Mouse (Mus musculus) layer of hippocampus, adult 9-10 months (tissue): ENCODE data around the gene Mapk8ip1.
"Not testable (repeated sequence)": the region's sequence is repeated elsewhere in the genome, so short reads cannot be mapped to it uniquely, and the experiment has no call there.

Source experiments
- DNase-seq: peaks from one replicate; pipeline ENCODE4 v3.0.0; 2022; ENCODE audit warnings: low spot score

Mapk8ip1 gene

DNA sequence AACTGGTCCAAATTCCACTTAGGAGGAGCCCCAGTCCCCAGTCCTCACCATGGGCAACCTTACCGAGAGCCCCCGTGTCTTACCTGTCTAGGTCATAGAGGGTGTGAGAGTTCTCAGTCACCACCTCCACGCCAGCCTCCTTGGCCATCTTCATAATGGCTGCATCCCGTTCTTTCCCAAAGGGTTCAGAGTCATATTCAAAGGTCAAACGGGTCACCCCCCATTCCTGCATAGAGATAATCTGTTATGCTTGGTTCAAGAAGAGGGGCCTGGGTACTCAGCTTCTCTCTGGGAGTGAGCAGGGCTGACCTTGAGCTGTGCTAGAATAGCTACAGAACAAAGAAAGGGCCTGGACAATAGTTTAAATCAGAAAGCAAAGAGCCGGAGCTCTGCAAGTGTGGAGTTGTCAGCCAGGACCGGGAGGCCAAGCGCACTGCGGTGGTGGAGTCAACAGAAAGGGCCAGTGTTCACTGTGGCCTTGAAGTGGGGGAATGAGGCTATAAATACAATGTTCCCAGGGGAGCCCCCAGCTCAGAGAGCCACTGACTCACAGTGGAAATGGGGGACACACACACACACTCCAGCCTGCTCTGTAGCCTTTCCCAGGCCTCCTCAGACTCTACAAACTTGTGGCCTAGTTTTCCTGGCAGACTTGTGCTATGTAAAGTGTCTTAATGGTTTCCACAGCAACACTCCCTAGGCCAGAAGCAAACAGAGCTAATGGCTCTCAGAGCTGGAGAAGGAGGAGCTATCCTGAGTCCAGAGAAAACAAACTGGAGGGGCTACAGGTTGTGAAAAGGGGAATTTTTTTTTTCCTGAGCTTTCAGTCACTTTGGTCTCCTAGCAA, 23.6 kb upstream of the Mapk8ip1 start:
- no peak for DNase-seq

DNA sequence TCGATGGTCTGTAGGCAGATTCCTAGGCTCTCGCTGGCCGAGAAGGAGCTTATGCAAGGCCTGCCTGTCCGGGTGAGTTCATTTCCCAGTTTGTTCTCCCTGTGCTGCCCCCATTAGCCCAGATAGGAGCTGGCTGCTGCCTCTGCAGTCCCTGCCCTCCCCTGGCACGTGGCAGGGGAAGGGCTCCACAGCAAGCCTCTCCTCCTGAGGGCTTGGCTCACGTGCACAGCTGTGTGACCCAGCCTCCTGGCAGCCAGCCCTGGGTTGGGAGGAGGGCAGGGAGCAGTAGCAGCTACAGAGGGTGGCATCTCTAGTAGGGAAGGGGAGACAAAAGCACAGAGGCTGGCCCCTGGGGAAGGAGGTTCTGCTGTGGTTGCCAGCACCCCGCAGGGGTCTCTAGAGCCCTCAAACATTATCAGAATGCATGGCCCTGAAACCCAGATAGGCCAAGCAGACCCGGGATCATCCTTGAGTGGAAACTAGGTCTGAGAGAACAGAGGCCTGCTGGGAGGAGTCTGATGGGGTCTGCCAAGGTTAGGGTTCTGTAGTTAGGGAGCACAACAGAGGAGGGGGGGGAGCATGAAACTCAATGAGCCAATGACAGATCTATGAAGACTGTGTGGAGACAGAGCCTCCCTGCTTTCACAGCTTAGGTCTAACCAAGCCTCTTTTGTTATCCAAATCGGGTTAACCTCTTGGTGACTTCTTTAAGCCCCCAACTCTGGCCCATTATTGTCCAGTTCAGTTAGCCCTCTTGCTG, 22.8 kb upstream of the Mapk8ip1 start:
- no peak for DNase-seq

GRCm38 (mm10) chr2:92423156-92423555, 22.1 kb upstream of the Mapk8ip1 start:
- no peak for DNase-seq

DNA sequence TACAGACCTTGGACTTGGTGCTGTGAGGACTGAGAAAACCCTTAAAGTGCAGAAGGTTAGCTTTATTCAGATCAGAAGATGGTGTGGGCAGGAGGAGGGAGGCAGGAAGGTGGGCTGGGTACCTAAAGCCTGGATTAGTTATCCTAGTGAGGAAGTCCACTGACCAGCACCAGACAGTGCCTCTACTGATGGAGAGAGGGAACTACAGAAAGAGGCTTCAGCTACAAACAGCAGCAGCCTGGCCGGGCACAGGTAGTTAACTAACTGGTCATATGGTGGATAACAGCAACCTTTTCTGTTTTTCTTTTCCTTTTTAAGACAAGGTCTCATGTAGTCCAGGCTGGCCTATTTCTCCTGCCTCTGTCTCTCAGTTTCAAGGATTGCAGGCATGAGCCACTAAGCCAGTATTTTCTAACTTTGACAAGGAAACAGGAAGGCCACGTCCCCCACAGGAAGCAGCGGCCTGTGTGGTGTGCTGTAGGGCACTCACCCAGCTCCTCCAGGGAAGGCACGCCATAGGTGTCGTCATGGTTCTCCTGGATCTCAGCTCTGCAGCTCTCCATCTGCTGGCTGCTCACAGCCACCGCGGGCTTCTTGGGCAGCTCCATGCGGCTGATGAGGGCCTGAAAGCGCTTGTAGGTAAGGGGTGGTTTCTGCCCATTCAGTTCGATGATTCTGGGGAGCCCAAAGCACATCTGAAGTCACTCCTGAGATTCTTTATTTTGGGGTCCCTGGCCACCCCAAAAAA, 21.5 kb upstream of the Mapk8ip1 start:
- DNase-seq = no peak

DNA sequence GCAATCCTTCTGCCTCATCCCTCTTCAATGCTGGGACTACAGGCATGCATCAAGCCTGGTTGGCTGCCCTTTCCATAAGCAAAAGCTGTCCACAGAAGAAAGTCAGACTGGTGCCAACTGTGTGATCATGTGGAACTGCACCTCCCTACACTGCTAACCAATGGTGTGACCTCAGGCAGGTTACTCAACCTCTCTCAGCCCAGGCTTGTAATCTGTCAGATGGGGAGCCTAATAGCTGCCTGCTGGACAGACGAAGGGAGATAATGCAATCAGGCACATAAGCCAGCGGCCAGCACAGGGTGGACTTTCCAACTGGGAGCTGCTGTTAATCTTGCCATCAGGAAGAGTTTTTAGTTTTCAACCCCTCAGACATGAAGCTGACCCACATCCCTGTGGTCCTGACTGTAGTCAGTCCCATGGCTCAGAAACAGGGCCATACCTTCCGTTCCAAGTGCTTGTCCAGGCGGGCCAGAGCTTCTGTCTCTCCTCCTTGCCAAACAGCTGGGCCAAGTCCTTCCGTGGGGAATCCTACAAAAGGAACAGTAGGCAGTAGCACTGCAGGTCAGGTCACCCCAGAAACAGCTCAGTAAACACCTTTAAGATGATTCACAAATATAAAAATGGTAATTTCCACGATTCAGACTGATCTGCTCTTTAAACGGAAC, 20.8 kb upstream of the Mapk8ip1 start:
- no peak for DNase-seq

DNA sequence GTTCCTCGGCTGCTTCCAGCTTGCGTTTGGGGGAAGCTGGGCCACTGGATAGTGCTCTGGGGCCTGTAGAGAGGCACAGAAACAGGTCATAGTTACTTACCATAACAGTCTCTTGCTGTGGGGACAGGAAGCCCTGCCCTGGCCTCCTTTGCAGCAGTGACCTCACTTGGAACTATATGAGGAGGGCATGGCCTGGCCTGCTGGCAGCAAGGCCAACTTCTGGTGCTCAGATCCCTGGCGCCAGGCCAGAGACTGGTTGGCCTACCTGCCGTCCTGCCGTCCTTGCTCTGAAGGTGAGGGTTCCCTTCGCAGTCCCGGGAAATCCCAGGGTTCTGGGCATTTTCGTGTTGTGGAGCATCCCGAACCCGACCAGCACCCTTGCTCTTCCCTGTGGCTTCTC, 10.6 kb upstream of the Mapk8ip1 start:
- no peak for DNase-seq

GRCm38 (mm10) chr2:92408309-92409045, 7.4 kb upstream of the Mapk8ip1 start:
- DNase-seq = no peak

DNA sequence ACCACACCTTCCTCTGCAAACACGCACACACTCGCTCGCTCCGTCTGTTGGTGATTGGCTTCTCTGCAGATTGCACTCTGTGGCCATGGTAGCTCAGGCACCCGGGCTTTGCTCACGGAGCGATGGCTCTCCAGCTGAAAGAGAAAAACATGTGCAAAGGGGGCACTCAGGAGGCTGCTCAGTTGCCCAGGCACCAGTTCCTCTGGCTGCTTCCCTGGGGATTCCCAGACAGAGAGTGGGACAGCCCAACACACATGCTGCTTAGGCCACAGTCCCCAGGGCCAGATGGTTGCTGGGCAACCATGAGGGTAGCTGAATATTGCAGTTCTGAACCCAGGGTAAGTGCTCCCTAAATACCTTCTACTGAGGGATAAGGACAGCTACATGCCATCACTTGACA, 4.6 kb upstream of the Mapk8ip1 start:
- no peak for DNase-seq

- DNase-seq = no peak
Measured at GRCm38 (mm10) chr2:92404737-92405136, 3.7 kb upstream of the Mapk8ip1 start.

GRCm38 (mm10) chr2:92403776-92404319, 2.8 kb upstream of the Mapk8ip1 start:
- DNase-seq = no peak

DNA sequence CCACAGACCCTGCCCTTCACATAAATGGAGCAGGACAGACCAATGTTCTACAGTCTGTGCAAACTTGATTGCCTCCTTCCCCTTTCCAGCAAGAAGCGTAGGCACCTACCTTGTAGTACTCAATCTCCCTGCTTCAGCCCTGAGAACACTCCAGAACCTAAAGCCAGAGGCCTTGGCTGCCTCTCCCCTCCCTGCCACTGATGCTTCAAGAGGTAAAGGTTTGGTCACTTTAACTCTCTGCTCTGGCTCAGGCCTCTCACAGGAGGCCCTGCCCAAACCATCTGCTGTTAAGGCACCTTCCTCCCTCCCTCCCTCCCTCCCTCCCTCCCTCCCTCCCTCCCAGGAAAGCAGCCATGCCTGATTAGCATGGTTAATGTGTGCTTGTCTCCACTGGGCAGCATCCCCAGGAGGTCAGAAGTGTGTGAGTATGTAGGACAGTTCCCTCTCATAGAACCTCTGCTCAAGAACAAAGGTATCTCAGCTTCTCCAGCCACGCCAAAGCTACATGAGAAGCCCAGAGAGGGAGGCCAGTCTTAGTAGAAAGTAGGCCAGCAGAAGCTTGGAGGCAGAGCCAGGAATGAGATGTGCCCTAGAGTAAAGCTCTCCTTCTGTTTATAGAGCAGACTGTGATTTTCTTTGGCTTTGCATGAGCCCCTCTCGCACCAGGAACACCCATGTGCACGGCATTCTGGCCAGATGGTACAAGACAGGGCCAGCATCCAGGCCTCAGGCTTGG, 1.7 kb upstream of the Mapk8ip1 start:
- no peak for DNase-seq

DNA sequence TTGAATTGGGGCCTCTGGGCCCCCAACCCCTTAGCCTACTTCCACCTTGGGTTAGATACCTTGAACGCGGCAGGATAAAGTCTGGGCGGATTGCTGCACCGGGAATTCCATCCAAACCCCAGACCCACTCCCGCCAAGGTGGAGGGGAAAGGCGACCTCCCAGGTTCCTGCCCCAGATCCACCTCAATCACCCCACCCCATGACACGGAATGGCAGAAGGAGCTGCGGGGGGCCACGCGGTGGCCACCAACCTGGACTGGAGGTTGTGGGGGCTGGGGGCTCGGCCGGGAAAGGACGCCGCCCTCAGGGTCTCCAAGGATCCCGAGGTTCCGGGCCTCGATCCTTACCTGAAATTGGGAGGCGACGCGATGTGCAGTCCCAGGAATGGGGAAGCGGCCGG, 381 bp downstream of the Mapk8ip1 start:
- DNase-seq = no peak

DNA sequence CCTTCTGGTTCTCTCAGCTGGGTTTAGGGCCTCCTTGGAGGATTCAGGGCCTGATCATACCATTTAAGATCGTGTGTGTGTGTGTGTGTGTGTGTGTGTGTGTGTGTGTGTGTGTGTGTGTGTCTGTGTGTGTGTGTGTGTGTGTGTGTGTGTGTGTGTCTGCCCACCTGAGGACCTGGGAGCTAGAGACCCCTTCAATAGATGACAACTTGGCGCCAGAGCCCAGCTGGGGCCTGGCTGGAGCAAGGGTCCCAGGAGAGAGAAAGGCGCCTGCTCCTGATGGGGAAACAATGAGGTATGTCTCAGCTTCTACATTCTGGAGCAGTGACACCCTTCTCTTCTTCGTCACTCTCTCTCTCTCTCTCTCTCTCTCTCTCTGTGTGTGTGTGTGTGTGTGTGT, 1.2 kb downstream of the Mapk8ip1 start:
- not testable (repeated sequence) for DNase-seq

DNA sequence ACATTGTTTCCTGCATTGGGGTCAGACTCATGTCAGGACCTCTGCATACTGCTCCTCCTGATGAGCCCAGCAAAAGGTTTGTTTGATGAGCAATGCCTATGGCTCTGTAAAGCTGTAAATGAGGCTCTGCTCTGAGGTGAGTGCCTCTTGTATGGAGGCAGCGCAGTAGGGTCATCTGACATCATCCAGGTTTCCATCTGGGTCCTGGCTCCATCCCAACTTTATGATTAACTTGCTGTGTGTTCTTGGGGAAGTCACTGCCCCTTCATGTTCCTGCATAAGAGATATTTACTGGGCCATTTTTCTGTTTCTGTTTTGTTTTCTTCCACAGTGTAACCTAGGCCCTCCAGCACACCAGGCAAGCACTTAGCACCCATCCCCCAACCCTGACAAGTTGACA, 3.6 kb downstream of the Mapk8ip1 start:
- no peak for DNase-seq

DNA sequence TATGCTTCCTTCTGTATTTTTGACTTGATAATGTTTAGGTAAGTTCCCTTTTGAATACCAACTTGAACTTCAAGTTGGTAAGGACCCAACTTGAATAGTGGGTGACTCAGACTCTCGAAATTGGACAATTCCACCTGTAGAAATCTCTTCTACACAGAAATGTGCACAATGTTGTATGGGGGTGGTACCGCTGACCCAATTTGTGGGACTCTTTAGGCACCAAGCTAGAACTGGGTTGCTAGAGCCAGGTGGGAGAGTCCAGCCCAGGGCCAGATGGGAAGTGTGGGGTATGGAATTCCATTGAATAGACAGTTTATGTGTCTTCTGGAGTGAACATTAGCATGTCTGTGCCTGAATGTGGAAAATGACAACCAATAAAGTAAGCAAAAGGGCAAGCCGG, 5.5 kb downstream of the Mapk8ip1 start:
- no peak for DNase-seq

DNA sequence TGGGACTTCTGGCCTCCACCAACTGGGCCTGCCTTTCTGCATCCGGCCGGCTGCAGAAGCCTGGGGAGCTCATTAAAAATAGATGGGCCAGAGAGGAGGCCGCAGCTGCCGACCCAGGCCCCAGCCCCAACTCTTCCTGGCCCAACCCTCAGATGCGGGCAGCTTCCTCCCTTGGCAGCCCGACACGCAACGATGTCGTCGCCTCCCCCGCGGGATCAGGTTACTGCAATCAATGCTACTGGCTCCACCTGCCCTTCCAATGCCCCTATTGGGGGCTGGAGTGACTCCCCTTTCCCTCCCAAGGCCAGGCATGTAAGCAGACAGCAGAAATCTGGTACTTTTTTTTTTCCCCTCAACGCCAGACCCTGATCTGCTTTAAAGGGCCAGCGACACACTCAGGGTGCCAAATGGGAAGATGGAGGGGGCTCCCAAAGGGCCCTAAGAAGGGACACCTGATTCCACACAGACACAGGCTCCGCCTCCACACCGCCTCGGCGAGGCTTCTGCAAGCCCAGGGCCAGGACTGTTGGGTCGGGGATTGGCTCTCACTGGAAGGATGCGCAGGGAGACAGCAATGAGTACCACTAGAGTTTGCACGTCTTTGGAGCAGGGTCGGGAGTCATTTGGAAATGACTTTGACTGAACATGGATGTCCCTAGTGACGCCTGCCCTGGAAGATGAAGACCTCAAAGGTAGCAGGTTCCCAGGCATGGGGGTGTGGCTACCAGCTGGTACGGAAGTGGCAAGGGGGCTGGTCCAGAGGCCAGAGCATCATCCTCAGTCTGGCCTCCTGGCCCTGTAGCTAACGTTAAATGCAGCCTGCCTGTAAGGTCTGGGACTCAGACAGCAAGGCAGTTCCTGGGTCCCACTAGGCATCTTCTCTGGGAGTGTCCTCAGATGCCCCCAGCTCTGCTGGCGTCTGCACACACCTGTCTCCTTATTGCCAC, 8.5 kb downstream of the Mapk8ip1 start:
- DNase-seq = no peak

- DNase-seq = no peak
Measured at GRCm38 (mm10) chr2:92391703-92392317, 9.3 kb downstream of the Mapk8ip1 start.

- no peak for DNase-seq
Measured at GRCm38 (mm10) chr2:92391116-92391515, 9.9 kb downstream of the Mapk8ip1 start.
